Mouse (Mus musculus): ENCODE measurements at regions not wholly inside any gene's neighbourhood (a gene's known extent, or its start where the extent isn't known, plus 50 kb on each side); places are given as distances from the start of the nearest gene placed in this dataset.
"Not testable (repeated sequence)": the region's sequence is repeated elsewhere in the genome, so short reads cannot be mapped to it uniquely, and the experiment has no call there.

DNA sequence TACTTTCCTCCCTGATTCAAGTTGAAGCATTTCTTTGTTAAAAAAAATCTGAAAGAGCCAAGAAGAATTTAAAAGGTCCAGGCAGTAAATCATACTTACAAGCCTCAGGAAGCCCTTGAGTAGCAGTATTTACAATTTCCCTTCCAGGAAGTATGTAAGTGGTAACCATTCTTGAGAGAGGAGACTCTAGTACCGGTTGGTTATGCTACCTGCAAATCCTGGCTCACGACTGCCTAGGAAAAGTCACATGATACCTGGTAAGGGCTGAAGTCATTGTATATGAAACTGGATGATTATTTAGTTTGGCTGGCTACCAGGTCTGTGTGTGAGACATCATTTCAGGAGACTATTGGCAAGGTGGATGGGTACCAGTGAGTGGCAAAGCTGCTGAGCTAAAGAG lies 524.0 kb upstream of the Igfbp7 start:
- Histone ChIP-seq H3K9ac (ENCODE audit: low read depth, low read length) (no peak overlapping the region), H3K27me3 (ENCODE audit: control insufficient read depth, insufficient read depth, low read length) (no peaks in the 10 kb centered on the region), H3K36me3 (ENCODE audit: control insufficient read depth, insufficient read depth, low read length) (no peaks in the 10 kb centered on the region), H3K27ac (no peak overlapping the region), H3K4me1 (ENCODE audit: control insufficient read depth, insufficient read depth, low read length) (no peaks in the 10 kb centered on the region), H3K79me2 (replicated peaks; ENCODE audit: control insufficient read depth, insufficient read depth, low read length) (no peaks in the 10 kb centered on the region), H3K4me3 (no peak overlapping the region)
- WGBS = 69% methylated on average over 2 of the region's 2 CpGs
- no peak for DNase-seq
- intact Hi-C loops (cut with DNase I) = no loop called here
- TF ChIP-seq POLR2A (IDR thresholded peaks at IDR 0.05; ENCODE audit: insufficient read depth, low read depth, low read length) (no peak), EP300 (IDR thresholded peaks at IDR 0.05; ENCODE audit: insufficient read depth, low read depth, low read length) (no peak), CTCF (IDR thresholded peaks at IDR 0.05) (no peak)

DNA sequence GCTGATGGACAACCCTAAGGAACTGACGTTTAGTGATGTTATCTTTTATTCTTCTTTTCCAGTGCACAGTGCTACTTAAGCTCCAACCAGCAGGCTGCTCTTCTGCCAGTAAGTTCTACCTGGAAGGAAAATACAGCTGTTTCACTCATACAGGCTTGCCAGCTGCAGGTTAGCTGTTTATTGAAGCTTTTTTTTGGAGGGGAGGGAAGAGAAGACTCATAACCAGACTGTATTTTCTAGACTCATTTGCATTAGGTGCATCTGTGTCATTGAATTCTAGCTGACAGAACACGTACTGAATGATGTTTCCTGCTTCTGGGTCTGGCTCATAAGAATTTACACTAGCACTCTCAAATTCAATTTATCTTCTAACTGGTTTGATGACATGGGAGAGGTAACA lies 513.3 kb upstream of the Igfbp7 start:
- H3K36me3 ChIP-seq (ENCODE audit: control insufficient read depth, insufficient read depth, low read length) = no peaks in the 10 kb centered on the region
- no peak for TF ChIP-seq POLR2A (IDR thresholded peaks at IDR 0.05; ENCODE audit: insufficient read depth, low read depth, low read length)
- TF ChIP-seq EP300 (IDR thresholded peaks at IDR 0.05; ENCODE audit: insufficient read depth, low read depth, low read length) = no peak
- TF ChIP-seq CTCF (IDR thresholded peaks at IDR 0.05) = no peak
- no peak overlapping the region for H3K27ac ChIP-seq
- WGBS = 48% methylated on average over 2 of the region's 2 CpGs
- no peak overlapping the region for H3K9ac ChIP-seq (ENCODE audit: low read depth, low read length)
- intact Hi-C loops (cut with DNase I) = no loop called here
- no peak overlapping the region for H3K4me3 ChIP-seq
- no peaks in the 10 kb centered on the region for H3K79me2 ChIP-seq (replicated peaks; ENCODE audit: control insufficient read depth, insufficient read depth, low read length)
- no peaks in the 10 kb centered on the region for H3K27me3 ChIP-seq (ENCODE audit: control insufficient read depth, insufficient read depth, low read length)
- H3K4me1 ChIP-seq (ENCODE audit: control insufficient read depth, insufficient read depth, low read length) = no peaks in the 10 kb centered on the region
- no peak for DNase-seq

DNA sequence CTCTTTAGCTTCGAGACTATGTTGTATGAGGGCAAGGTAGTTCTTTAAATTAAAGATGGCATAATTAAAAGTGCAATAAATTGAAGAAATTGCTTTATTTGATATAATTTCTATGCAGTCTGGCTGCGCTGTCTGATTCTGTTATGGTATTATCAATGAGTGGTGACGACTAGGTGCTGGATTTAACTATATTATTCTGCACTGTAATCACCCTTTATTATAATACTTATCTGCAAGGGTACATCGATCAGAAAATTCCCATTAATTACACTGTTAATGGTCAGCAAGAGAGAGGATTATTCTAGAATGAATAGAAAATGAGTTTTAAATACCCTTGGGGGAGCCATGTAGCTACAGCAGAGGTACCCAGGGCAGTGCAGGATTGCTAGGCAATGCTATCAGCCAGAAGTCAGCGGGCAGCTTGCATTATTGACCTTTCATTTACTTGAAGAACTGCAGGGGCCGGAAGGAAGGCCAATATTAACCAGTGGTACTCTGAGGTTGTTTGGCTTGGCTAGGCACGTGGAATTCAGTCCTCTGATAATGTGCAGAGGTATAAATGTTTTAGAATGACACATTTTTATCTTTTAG lies 509.3 kb upstream of the Igfbp7 start:
- Histone ChIP-seq H3K79me2 (replicated peaks; ENCODE audit: control insufficient read depth, insufficient read depth, low read length) (no peaks in the 10 kb centered on the region), H3K36me3 (ENCODE audit: control insufficient read depth, insufficient read depth, low read length) (no peaks in the 10 kb centered on the region), H3K4me3 (no peak overlapping the region), H3K4me1 (ENCODE audit: control insufficient read depth, insufficient read depth, low read length) (no peaks in the 10 kb centered on the region), H3K27me3 (ENCODE audit: control insufficient read depth, insufficient read depth, low read length) (no peaks in the 10 kb centered on the region), H3K27ac (no peak overlapping the region), H3K9ac (ENCODE audit: low read depth, low read length) (no peak overlapping the region)
- intact Hi-C loops (cut with DNase I) = no loop called here
- 50% methylated on average over 7 of the region's 7 CpGs for WGBS
- DNase-seq = no peak
- TF ChIP-seq POLR2A (IDR thresholded peaks at IDR 0.05; ENCODE audit: insufficient read depth, low read depth, low read length) (no peak), EP300 (IDR thresholded peaks at IDR 0.05; ENCODE audit: insufficient read depth, low read depth, low read length) (no peak), CTCF (IDR thresholded peaks at IDR 0.05) (no peak)

DNA sequence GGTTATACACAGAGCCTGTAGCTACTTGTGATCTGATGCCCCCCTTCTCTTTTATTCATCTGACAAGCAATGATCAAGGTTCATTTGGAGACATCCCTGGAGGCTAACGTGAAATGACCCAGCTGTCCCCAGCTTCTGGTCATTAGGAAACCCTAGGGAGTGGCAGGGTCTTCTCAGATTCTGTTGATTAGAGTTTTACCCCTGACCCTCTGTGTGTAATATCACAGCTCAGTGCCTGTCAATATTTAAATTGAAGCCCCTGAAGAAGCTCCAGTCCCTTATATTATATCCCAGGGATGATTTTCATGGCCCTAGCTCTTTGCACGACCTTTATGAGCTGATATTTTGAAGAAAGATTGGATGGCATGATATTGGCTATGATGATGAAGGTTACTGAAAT lies 508.5 kb upstream of the Igfbp7 start:
- H3K27ac ChIP-seq = no peak overlapping the region
- intact Hi-C loops (cut with DNase I) = no loop called here
- no peaks in the 10 kb centered on the region for H3K27me3 ChIP-seq (ENCODE audit: control insufficient read depth, insufficient read depth, low read length)
- H3K9ac ChIP-seq (ENCODE audit: low read depth, low read length) = no peak overlapping the region
- no peaks in the 10 kb centered on the region for H3K4me1 ChIP-seq (ENCODE audit: control insufficient read depth, insufficient read depth, low read length)
- no peak overlapping the region for H3K4me3 ChIP-seq
- WGBS = 54% methylated on average over 2 of the region's 2 CpGs
- DNase-seq = no peak
- TF ChIP-seq POLR2A (IDR thresholded peaks at IDR 0.05; ENCODE audit: insufficient read depth, low read depth, low read length) (no peak), EP300 (IDR thresholded peaks at IDR 0.05; ENCODE audit: insufficient read depth, low read depth, low read length) (no peak), CTCF (IDR thresholded peaks at IDR 0.05) (no peak)
- H3K36me3 ChIP-seq (ENCODE audit: control insufficient read depth, insufficient read depth, low read length) = no peaks in the 10 kb centered on the region
- no peaks in the 10 kb centered on the region for H3K79me2 ChIP-seq (replicated peaks; ENCODE audit: control insufficient read depth, insufficient read depth, low read length)

DNA sequence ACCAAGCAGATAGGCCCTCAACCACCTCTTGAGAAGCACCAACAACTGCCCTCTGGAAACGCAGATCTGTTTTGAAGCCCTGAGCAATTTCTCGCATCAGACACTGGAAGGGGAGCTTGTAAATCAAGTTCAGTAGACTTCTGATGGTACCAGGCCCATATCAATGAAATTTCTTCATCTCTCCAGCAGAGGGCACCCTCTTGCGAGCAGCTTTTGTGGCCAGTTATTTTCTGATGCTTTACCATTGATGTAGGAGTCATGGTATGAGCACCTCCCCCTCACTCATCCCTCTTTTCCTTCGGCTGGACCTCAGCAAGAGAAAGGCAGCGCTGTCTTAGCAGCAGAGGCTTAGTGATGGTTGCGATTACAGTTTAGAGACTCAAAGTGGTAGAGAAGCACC lies 501.4 kb upstream of the Igfbp7 start:
- no peak overlapping the region for H3K9ac ChIP-seq (ENCODE audit: low read depth, low read length)
- no peaks in the 10 kb centered on the region for H3K79me2 ChIP-seq (replicated peaks; ENCODE audit: control insufficient read depth, insufficient read depth, low read length)
- DNase-seq = no peak
- H3K27me3 ChIP-seq (ENCODE audit: control insufficient read depth, insufficient read depth, low read length) = no peaks in the 10 kb centered on the region
- no peak overlapping the region for H3K4me3 ChIP-seq
- H3K4me1 ChIP-seq (ENCODE audit: control insufficient read depth, insufficient read depth, low read length) = no peaks in the 10 kb centered on the region
- H3K36me3 ChIP-seq (ENCODE audit: control insufficient read depth, insufficient read depth, low read length) = no peaks in the 10 kb centered on the region
- 48% methylated on average over 6 of the region's 6 CpGs for WGBS
- intact Hi-C loops (cut with DNase I) = no loop called here
- peak; percentile 60 for TF ChIP-seq CTCF (IDR thresholded peaks at IDR 0.05)
- TF ChIP-seq EP300 (IDR thresholded peaks at IDR 0.05; ENCODE audit: insufficient read depth, low read depth, low read length) = no peak
- no peak for TF ChIP-seq POLR2A (IDR thresholded peaks at IDR 0.05; ENCODE audit: insufficient read depth, low read depth, low read length)
- no peak overlapping the region for H3K27ac ChIP-seq

DNA sequence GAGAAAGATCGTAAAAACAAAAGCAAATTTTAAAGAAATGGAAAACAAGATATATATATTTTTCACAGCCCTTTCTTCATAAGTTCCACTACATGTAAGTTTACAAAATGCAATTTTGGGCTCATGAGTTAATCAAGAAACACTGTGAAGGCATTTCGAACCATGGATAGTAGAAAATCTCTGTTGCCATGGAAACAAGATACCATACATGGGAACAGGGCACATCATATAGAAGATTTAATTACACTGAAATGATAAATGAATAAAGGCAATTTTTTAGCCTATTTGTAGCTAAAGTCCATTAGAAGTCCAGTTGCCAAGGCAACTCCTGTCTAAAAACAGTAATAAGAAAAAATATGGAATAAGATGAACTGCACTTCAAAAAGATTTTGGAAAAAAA lies 484.2 kb upstream of the Igfbp7 start:
- DNase-seq; H3K79me2 ChIP-seq (replicated peaks; ENCODE audit: control insufficient read depth, insufficient read depth, low read length); H3K36me3 ChIP-seq (ENCODE audit: control insufficient read depth, insufficient read depth, low read length); H3K9ac ChIP-seq (ENCODE audit: low read depth, low read length); H3K27me3 ChIP-seq (ENCODE audit: control insufficient read depth, insufficient read depth, low read length); H3K4me1 ChIP-seq (ENCODE audit: control insufficient read depth, insufficient read depth, low read length); intact Hi-C loops (cut with DNase I); H3K27ac ChIP-seq; H3K4me3 ChIP-seq: not testable (repeated sequence)
- WGBS = 67% methylated on average over 2 of the region's 2 CpGs

Data from heart, adult 2 months (tissue).